Mouse (Mus musculus) MEL (cell line): Measurements from ENCODE around the gene Kif6.

Experiments
- EP300 ChIP-seq, 2 experiments: IDR thresholded peaks; 2 replicates each; pipeline ENCODE4 v1.6.1; 2011; ENCODE audit warnings: improper control_type of control experiment in 2 of 2, low read length in 2 of 2, low read depth in 1 of 2, mild to moderate bottlenecking in 1 of 2
- JUND ChIP-seq: IDR thresholded peaks from 2 replicates; pipeline ENCODE4 v1.6.1; 2011; ENCODE audit warnings: low read depth, mild to moderate bottlenecking, improper control_type of control experiment, low read length
- MAZ ChIP-seq: IDR thresholded peaks from 2 replicates; pipeline ENCODE4 v1.6.1; 2012; ENCODE audit warnings: low read depth, mild to moderate bottlenecking, inconsistent platforms, low read length, improper control_type of control experiment
- POLR2A ChIP-seq, 2 experiments: IDR thresholded peaks; 2 replicates each; pipeline ENCODE4 v1.6.1; 2011 to 2012; ENCODE audit warnings: low read length in 2 of 2, mild to moderate bottlenecking in 2 of 2, control low read depth in 1 of 2, improper control_type of control experiment in 1 of 2, low read depth in 1 of 2, moderate library complexity in 1 of 2; ENCODE audit not compliant: control insufficient read depth in 1 of 2, insufficient read depth in 1 of 2, poor library complexity in 1 of 2
- POLR2AphosphoS2 ChIP-seq: IDR thresholded peaks from 2 replicates; pipeline ENCODE4 v1.6.1; 2011; ENCODE audit warnings: low read length, improper control_type of control experiment
- TCF12 ChIP-seq: IDR thresholded peaks from 2 replicates; pipeline ENCODE4 v1.6.1; 2014; ENCODE audit warnings: low read depth, mild to moderate bottlenecking, inconsistent platforms, low read length, improper control_type of control experiment, moderate library complexity

DNA sequence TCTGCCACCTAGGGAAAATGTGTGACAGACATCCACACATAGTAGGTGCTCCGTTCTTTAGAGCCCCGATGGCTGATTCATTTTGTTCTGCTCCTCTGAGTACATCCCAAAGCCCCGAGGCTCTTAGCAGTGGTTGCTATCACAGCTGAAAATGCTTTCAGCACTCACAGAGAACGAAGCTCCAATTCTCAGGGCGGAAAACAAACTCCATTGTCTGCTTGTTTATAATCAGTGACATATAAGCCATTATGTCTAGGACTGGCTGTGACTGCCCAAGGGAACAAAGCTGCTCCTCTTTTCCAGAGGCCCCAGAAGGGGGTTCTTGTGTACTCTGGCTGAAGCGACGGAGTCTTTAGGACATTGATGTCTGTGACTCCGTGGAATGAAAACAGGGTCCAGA lies 24.9 kb upstream of the Kif6 start:
- no peak for TF ChIP-seq TCF12
- TF ChIP-seq POLR2A (IDR thresholded peaks at IDR 0.05; ENCODE audit: control insufficient read depth in 1 of 2, insufficient read depth in 1 of 2, low read depth in 1 of 2, low read length in 2 of 2, poor library complexity in 1 of 2) = no peak
- no peak for TF ChIP-seq POLR2AphosphoS2
- no peak for TF ChIP-seq MAZ
- TF ChIP-seq JUND = no peak
- no peak for TF ChIP-seq EP300 (IDR thresholded peaks at IDR 0.05; ENCODE audit: low read depth in 1 of 2, low read length in 2 of 2)
